Mouse (Mus musculus) megakaryocyte, embryonic 14.5 days (primary cell): ENCODE data around the gene Ctcf. TPM values are rescaled to one million over a fixed set of nuclear protein-coding genes. Genes with fewer than 3 reads are reported as not detected.

Experiments
- H3K27me3 ChIP-seq: replicated peaks from 2 replicates; pipeline ENCODE3; 2012; ENCODE audit warnings: inconsistent platforms
- H3K36me3 ChIP-seq: replicated peaks from 2 replicates; pipeline ENCODE3; 2012; ENCODE audit warnings: low read length, inconsistent platforms, mixed read lengths
- H3K4me1 ChIP-seq: 2 replicates; pipeline ENCODE4 v1.6.1; 2012; ENCODE audit warnings: inconsistent platforms
- H3K4me3 ChIP-seq: replicated peaks from 2 replicates; pipeline ENCODE3; 2012; ENCODE audit warnings: moderate library complexity, mild to moderate bottlenecking, inconsistent platforms
- H3K9me3 ChIP-seq: 2 replicates; pipeline ENCODE4 v1.6.1; 2012; ENCODE audit warnings: inconsistent platforms
- FLI1 ChIP-seq: IDR thresholded peaks from 2 replicates; pipeline ENCODE4 v1.6.1; 2012; ENCODE audit warnings: low read length, inconsistent platforms, mixed read lengths
- GATA1 ChIP-seq: IDR thresholded peaks from 3 replicates; pipeline ENCODE4 v1.6.1; 2012; ENCODE audit warnings: mixed read lengths, low read length, inconsistent platforms, borderline replicate concordance
- polyA plus RNA-seq: library from polyadenylated mRNA; stranded (reverse); fragments of >175 nt; gene quantifications from 2 replicates; pipeline ENCODE4 v1.2.3, GENCODE M21; 2012; ENCODE audit warnings: low replicate concordance; ENCODE audit not compliant: insufficient read depth

Gene Ctcf
- polyA plus RNA-seq, 1 experiment, result 68.4 TPM

GRCm38 (mm10) chr8:105727397-105728124 is 91.2 kb downstream of the Ctcf start:
- TF ChIP-seq FLI1 (peak; percentile 83), GATA1 (peak; percentile 87; the same call in 1 of the 3 replicates)
- Histone ChIP-seq H3K9me3 (no peaks in the 10 kb centered on the region), H3K36me3 (peaks cover 68% of the 10 kb centered on the region), H3K4me3 (peak overlapping the region; percentile 87), H3K4me1 (peaks cover 89% of the 10 kb centered on the region), H3K27me3 (no peaks in the 10 kb centered on the region)

- H3K27me3 ChIP-seq, result no peaks in the 10 kb centered on the region
- no peak overlapping the region for H3K4me3 ChIP-seq
- TF ChIP-seq FLI1 (no peak), GATA1 (no peak)
- no peaks in the 10 kb centered on the region for H3K9me3 ChIP-seq
- H3K36me3 ChIP-seq, result peaks cover 42% of the 10 kb centered on the region
- H3K4me1 ChIP-seq, result peaks cover 75% of the 10 kb centered on the region
Measured at GRCm38 (mm10) chr8:105732186-105732585, 95.8 kb downstream of the Ctcf start.

Other genes with a start within 250 kb of the Ctcf start
- gene Kctd19, start 223.1 kb upstream of the Ctcf start, polyA plus RNA-seq, result not detected in 2 replicates
- gene Lrrc36, start 223.0 kb upstream of the Ctcf start, polyA plus RNA-seq, result not detected in 2 replicates
- 2.5 and 3.3 TPM in 2 replicates for gene Tppp3, start 165.0 kb upstream of the Ctcf start, polyA plus RNA-seq
- 5.4 and 9.0 TPM in 2 replicates for gene Zdhhc1, start 139.7 kb upstream of the Ctcf start, polyA plus RNA-seq
- gene Hsd11b2, start 117.8 kb upstream of the Ctcf start, polyA plus RNA-seq, result 0.12 TPM in 1 of 2 replicates, not detected in the other
- 19.8 and 57.3 TPM in 2 replicates for gene Atp6v0d1, start 70.5 kb upstream of the Ctcf start, polyA plus RNA-seq
- 19.3 and 27.7 TPM in 2 replicates for gene Ripor1, start 31.3 kb upstream of the Ctcf start, polyA plus RNA-seq
- gene Agrp, start 825 bp downstream of the Ctcf start, polyA plus RNA-seq, result not detected in 2 replicates
- gene Carmil2, start 49.7 kb downstream of the Ctcf start, polyA plus RNA-seq, result 22.9 and 31.4 TPM in 2 replicates
- 26.9 and 57.9 TPM in 2 replicates for gene Acd, start 64.5 kb downstream of the Ctcf start, polyA plus RNA-seq
- 7.8 and 19.1 TPM in 2 replicates for gene Pard6a, start 64.6 kb downstream of the Ctcf start, polyA plus RNA-seq
- gene 4933405L10Rik, start 71.1 kb downstream of the Ctcf start, polyA plus RNA-seq, result not detected in 2 replicates
- gene Enkd1, start 71.6 kb downstream of the Ctcf start, polyA plus RNA-seq, result 22.7 and 26.1 TPM in 2 replicates
- 3.0 and 9.7 TPM in 2 replicates for gene Gfod2, start 122.1 kb downstream of the Ctcf start, polyA plus RNA-seq
- gene Ranbp10, start 190.8 kb downstream of the Ctcf start, polyA plus RNA-seq, result 10.3 and 11.1 TPM in 2 replicates
- not detected in 2 replicates for gene Tsnaxip1, start 191.2 kb downstream of the Ctcf start, polyA plus RNA-seq
- gene Cenpt, start 216.7 kb downstream of the Ctcf start, polyA plus RNA-seq, result 22.5 and 23.5 TPM in 2 replicates
- gene Thap11, start 218.6 kb downstream of the Ctcf start, polyA plus RNA-seq, result 12.4 and 38.2 TPM in 2 replicates
- gene Nutf2, start 224.0 kb downstream of the Ctcf start, polyA plus RNA-seq, result 5.8 and 51.6 TPM in 2 replicates
- gene Edc4, start 244.3 kb downstream of the Ctcf start, polyA plus RNA-seq, result 8.0 and 13.1 TPM in 2 replicates